Mouse (Mus musculus) left cerebral cortex, postnatal 4 days (tissue): Measurements from ENCODE around the gene Ctrc. TPM values are rescaled to one million over a fixed set of nuclear protein-coding genes. Genes with fewer than 3 reads are reported as not detected.
A peak's percentile ranks its signal among the peaks of the same experiment; 100 is the strongest.

Source experiments
- DNase-seq: peaks from one replicate; pipeline ENCODE4 v3.0.0-alpha.2; 2022
- intact Hi-C: fragments of 180-260 bp; cut with DNase I; formaldehyde crosslinking; loops from one replicate; pipeline ENCODE4 v1.15.1; 2025
- total RNA-seq, 2 experiments: library from RNA; stranded (reverse); gene quantifications; 2 replicates each; pipeline ENCODE4 v1.2.3; 2021

Ctrc gene
- total RNA-seq, 2 experiments from 2014 or later: not detected

DNA sequence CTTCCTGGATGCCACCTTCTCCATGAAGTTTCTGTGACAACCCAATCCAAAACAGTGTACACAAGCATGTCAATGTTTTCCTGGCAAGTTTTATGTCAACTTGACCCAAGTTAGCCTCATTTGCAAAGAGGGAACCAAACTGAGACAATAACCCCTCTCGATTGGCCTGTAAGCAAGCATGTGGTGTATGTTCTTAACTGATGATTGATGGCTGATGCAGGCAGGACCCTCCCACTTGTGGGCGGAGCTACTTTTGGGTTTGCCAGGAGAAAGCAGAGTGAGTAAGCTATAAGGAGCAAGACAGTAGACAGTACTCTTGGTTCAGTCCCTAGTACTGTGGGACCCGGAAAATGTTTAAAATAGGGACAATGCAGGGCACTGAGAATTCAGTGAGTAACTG, 23.2 kb downstream of the Ctrc start:
- no peak for DNase-seq
- intact Hi-C loops: no loop called here

DNA sequence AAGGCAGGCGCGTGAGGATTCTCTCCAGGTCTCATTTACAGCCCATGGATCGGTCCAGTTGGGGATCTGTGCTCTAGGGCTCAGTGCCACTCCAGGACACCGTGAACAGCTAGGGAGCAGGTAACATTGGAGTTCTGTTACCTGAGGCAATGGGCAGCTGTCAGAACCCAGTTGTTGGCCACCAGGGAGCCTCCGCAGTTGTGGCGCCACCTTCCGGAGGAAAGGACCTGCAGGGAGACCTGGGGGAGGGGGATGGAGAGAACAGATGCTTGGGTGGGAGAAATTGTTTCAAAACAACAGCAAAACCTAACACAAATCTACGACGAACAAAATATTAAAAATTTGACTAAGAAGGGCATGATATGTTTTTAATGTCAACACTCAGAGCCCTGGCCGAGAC, 24.1 kb downstream of the Ctrc start:
- DNase-seq: no peak
- intact Hi-C loops: no loop called here

DNA sequence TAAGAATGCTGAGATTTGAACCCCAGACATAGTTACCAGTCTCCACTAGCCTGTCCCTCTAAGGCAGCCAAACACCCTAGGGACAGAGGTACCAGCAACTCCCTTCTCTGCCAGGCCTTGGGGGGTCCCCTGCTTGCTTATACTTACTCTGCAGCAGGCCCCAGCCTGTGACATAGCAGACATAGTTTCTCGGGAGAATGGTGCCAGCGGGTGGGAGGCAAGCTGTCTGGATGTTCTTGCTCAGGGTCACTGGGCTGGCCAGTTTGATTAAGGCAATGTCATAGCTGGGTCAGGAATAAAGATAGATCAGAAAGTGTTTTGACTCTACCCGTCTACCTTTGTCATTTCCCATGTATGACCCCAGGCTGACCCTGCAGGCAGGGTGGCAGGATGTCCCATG, 25.0 kb downstream of the Ctrc start:
- no peak for DNase-seq
- intact Hi-C loops: no loop called here

DNA sequence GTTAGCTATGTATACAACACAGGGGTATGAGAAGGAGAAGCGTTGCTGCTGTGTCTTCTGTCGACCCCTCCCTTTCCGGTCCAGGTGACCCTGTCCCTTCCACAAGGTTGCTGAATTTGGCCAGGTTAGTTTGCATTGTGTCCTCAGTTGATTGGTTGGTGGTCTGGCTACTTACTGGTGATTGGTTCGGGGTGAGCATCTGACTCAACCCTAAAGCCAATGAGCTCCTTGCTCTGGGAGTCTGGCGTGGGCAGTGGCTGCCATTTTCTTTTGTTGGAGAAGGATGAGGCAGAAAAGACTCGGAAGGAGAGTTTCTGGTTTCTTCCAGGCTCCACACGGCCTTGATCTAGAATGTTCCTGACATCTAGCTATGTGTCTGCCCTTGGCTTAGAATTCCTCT, 26.8 kb downstream of the Ctrc start:
- no peak for DNase-seq
- intact Hi-C loops: no loop called here

DNA sequence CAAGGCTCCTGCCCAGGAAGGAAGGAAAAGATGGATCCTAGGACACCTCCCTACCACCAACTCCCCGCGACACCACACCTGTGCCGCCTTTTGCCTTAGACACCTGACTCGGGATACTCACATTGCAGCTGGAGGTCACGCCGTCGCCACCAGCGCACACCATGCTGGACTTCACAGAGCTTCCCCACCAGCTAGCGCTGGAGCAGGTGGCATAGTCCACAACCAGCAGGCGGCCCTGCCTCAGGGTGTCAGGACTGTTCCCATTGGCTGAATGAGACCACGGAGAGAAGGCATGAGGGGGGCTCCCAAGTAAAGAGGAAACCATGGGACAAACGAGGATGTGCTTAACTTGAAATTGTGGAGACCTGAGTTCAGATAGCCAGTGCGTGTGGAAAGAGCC, 27.3 kb downstream of the Ctrc start:
- intact Hi-C loops: no loop called here

DNA sequence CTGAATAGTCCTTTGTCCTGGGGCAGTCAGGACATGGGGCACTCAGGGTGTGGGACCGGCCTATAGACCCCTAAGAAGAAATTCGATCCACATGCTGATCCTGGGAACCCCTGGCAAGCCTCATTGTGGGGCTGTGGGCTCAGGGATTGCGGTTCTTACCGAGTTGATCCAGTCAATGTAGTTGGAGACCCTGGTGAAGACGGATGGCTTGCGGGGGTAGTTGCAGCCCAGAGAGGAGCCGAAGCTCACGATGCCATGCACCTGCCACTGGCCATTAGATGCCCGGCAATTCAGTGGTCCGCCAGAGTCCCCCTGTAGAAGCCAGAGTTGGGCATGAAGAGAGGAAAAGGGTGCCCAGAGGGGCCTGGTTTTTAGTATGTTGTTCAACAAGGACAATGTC, 28.5 kb downstream of the Ctrc start:
- no peak for DNase-seq
- intact Hi-C loops: no loop called here

More for the DNA sequence above, 27.3 kb downstream of the Ctrc start:
- no peak for DNase-seq

DNA sequence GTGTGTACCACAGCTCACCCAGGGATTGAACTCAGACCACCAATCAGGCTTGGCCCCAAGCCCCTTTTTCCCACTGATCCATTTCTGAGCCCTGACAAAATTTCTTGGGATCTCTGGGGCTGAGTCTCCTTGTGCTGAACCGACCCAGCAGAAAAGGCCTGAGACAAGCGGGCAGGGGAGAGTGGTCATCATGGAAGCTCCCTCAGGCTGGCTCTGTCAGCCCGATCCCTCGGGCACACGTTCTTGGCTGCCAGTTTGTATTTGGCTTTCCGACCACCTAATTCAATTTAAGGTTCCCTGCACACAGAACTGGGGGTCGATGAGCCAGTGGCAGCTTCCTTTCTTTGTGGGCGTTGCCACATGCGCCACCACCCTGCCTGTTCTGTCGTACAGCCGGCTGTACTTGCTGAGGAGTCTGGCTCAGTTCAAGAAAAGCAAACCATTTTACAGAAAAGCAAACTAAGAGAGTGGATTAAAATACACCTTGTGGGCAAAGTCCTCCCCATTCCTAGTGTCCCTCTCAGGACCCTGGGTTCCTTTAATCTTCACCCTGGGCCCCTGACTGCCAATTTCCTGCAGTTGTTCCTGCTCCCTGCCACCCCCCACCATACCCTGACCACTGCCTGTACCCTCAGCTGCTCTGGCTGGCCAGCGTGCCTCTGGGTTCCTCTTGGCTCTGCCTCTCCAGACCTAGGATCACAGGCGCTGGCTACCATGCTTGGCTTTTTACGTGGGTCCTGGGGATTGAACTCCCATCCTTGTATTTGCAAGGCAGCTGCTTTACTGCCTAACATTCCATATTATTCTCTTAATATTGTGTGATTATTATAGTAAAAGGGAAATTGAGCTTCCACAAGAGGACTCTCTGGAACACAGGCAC, 29.1 kb downstream of the Ctrc start:
- peak; percentile 19 for DNase-seq
- intact Hi-C loops: no loop called here

DNA sequence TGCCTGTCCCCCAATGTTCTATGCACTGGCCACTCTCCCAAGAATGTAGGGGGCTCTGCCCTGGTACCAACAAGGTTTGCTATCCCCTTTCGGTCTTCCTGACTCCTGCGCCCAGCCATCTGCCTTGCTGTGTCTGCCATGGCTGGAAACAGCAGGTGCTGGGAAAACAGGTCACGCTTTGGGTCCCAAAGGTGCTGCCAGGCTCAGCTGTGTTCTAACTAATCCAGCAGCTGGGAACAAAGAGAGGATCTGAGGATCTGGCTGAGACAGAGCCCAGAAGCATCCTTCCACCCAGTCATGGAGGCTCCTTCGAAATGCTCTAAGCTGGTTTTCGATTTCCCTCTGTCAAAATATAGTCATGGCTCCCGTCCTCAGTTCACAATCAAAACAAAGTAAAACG, 29.9 kb downstream of the Ctrc start:
- peak; percentile 34 for DNase-seq
- intact Hi-C loops: no loop called here

DNA sequence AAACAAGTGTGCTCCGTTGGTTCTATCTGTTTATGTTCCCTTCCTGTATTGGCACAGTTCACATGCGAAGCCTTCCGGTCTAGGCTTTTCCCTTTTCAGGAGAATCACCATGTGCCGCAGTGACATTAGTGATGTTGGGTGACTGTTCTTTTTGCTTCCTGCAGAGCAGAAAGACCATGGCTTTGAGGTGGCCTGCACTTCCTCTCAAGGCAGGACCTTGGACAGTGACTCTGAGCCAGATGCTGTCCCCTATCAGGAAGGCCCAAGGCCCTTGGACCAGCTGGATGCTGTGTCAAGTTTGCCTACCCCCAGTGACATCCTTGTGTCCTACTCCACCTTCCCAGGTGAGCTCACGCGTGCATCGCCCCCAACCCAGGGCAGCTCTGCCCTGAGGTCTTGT, 34.8 kb downstream of the Ctrc start:
- intact Hi-C loops: no loop called here
- no peak for DNase-seq

DNA sequence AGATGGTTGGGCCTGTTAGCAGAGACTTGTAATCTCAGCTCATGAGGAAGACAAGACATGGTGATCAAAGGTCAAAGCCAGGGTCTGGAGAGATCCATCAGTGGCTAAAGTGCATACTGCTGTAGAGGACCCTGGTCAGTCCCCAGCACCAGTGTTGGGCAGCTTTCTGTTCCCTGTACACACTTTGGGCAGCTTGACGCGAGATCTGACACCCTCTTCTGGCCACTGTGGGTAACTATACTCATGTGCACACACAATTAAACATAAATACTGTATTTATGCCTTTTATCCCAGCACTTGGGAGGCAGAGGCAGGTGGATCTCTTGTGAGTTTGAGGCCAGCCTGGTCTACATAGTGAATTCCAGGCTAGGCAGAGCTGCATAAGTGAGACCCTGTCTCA, 35.2 kb downstream of the Ctrc start:
- no peak for DNase-seq
- intact Hi-C loops: no loop called here

DNA sequence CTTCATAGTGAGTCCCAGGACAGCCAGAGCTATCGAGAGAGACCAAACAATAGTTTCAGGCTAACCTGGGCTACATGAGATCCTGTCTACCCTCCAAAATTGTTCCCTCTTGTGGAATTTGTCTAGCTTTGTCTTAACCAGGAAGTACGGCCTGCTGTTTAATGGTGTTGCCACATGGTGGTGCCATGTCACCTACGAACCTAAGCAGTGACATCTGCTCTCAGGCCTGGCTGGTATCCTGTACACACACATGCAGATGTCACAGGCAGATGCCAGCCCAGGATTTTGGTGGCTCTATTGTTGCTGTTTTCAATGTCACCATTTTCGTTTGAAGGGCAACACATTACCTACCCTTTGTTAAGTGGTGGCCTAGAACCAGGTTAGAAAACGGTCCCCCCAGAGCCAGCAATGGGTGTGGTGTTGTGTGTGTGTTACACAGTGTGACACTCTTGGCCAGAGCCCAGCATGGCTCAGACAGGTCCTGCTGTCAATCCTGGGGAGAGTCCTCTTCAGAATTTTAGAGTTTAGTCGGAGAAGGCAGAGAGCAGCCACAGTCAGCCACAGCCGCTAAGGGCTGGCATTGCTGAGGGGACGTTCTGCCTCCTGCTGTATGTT, 36.2 kb downstream of the Ctrc start:
- peak; percentile 41 for DNase-seq

DNA sequence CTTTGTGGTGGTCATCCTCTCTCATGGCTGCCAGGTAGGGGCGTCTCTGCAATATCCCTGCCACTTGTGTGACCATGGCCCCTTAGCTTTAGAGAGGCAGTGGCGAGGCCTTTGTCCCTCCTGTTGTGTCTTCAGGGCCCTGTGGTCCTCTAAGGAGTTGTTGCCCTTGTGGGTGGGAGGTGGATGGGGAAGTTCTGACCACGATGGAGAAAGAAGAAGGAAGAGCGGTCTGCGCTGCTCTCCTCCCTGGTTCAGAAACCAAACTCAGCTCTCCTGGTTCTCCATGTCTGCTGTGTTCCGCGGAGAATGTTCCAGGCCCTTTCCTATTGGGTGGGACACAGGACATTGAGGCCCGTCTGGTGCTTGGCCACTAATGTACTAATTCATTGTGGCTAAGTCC, 40.3 kb downstream of the Ctrc start:
- no peak for DNase-seq
- intact Hi-C loops: no loop called here

More for the DNA sequence above, 36.2 kb downstream of the Ctrc start:
- intact Hi-C loops: no loop called here

DNA sequence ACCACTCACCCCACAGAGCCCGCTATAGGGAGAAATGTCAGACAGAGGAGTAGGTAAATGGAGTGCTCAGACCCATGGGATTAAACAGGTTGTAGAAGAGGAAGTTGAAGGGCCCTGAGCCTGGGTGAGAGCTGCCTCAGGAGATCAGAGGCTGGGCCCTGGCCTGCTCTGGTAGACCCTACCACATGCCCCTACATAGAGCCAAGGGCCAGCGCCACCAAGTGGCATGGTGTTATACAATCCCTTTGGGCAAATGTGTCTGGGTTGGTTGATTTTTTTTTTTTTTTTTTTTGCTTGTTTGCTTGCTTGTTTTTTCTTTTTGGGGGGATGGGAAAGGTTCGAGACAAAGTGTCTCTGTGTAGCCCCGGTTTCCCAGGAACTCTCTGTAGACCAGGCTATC, 42.1 kb downstream of the Ctrc start:
- DNase-seq: no peak
- intact Hi-C loops: no loop called here

DNA sequence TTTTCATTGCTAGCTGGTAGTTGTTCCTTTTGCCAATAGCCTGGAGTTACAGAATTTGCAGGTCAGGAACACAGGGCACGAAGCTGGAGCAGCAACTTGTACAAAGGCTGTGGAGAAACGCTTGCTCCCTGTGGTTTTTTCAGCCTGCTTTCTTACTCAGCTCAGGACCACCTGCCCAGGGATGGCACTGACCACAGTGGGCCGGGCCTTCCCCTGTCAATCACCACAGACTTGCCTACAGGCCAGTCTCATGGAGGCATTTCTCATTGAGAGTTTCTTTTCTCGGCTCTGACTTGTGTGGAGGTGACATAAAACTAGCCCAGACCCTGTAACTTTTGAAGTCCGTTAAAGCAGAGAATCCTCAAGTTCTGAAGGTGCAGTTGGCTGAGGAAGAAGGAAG, 48.6 kb downstream of the Ctrc start:
- intact Hi-C loops: no loop called here
- no peak for DNase-seq

DNA sequence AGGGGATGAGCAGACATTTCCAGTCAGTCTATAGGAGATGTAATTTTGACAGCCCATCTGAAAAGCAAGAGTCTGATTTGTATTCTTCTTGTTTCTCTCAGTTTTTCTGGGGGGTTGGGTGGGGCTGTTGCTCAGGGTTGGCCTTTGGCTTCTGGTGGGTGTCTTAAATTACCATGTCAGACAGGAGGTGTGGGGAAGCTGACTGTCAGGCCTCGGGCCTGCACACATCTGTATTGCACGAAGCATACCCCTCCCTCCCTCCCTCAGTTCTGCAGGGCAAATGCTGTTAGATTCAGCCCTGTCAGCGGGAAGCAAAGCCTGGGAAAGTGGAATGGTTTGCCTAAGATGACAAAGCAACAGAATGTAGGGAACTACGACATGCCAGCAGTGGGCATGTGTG, 49.2 kb downstream of the Ctrc start:
- DNase-seq: no peak
- intact Hi-C loops: no loop called here

DNA sequence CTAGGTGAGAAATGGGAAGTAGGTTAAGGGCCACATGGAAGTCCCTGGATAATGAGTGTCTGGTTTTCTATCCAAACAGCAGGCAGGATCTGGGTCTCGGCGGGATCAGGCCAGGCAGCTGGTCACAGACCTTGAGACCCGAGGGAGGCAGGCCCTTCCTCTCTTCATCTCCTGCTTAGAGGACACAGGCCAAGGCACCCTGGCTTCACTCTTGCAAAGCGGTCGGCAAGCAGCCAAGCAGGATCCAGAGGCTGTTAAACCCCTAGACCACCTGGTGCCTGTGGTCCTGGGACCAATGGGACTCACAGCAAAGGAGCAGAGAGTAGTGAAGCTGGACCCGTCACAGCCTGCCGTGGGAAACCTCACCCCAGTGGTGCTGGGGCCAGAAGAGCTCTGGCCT, 49.8 kb downstream of the Ctrc start:
- intact Hi-C loops: no loop called here
- DNase-seq: no peak

DNA sequence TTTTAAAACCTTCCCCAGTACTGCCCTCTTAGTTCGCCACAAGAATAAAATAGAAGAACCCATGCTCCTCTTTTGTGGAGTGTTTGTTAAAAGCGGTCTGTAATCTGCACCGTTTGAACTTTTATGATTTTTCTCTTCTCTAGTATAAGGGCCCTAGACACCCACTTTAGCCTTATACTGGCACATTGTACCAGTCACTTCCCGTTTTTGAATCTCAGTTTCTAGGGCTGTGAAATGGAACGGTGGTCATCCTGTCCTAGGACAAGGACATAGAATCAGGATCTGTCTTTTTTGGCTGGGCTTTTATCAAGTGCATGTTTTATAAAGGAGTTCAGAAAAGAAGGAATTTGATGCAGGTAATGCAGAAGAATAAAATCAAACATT, 52.0 kb downstream of the Ctrc start:
- intact Hi-C loops: no loop called here
- no peak for DNase-seq

DNA sequence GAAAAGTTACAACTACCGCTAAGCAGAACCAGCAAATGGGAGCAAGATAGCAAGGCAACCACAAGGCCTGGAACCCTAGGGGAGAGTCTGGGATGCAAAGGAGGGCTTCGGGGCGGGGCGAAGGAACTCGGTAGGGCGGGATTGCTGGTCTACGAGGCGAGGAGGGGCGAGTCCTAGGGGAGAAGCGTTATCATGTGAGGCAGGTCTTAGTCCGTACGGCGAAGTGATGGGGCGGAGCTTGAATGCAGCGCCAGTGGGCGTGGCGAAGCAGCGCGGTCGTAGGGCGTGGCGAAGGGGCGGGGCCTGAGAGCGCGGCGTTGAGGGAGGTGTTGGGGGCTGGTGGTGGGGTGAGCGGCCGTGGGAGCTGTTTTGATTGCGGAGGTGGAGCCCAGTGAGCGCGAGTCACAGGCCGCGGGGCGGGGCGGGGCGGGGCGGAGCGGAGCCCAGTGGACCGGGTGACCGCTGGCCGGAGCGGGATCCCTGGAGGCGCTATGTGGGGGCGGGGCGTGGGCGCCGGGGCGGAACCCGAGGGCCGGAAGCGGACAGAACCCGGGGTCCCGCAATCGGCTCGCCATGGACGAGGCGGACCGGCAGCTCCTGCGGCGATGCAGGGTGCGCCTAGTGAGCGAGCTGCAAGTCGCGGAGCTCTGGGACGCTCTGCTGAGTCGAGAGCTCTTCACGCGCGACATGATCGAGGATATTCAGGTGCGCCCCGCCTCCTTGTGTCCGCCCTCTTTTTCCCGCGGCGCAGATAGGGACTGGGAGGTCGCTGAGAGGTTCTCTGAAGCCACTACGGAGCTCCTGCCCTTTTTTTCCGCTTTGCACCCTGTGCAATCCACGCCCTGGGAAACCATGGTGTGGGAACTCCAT, 52.6 kb downstream of the Ctrc start, which contains the start of gene Casp9:
Gene Casp9 (plus strand): TSS at position 331 of the 870 bp plus-strand sequence.
- intact Hi-C loops: no loop called here
- peak; percentile 97 for DNase-seq

DNA sequence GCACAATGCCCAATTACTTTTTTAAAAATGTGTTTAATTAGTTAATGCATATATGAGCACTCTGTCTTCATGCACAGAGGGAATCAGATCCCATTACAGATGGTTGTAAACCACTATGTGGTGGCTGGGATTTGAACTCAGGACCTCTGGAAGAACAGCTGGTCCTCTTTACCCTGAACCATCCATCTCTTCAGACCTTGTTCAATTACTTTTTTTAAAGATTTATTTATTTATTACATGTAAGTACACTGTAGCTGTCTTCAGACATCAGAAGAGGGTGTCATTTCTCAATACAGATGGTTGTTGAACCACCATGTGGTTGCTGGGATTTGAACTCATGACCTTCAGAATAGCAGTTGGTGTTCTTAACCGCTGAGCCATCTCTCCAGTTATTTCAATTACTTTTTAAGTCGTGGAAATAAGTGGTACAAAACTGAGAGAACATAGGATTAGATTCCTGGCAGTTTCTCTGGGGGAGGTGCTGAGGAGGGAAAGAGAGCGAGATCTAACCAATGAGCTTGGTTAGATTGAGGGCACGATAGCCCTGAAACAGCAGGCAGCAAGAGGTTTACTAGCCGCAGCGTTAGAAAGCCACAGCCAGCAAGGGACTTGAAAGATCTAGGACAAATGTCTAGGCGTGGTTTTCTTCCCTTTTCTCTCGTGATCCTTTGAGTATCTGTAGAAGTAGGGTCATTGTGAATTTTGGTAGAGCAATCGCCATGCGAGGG, 53.4 kb downstream of the Ctrc start:
- intact Hi-C loops: no loop called here
- no peak for DNase-seq

DNA sequence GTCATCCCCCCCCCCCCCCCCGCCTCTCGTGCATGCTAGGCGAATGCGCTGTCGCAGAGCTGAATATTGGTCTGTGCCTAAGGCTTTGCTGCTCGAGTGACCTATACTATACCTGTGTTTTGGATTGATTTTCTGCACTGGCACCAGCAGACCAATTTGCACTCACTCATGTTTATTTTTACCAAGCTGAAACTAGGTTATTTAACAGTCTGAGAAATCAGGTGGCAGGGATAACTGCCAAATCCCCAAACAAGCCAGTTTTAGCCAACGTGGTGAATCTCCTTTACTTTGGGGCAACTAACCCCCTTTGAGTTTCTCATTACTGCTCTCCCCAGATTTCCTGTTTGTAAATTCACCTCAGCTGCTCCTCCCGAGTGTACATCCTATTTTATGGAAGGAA, 54.2 kb downstream of the Ctrc start:
- intact Hi-C loops: no loop called here
- DNase-seq: no peak

DNA sequence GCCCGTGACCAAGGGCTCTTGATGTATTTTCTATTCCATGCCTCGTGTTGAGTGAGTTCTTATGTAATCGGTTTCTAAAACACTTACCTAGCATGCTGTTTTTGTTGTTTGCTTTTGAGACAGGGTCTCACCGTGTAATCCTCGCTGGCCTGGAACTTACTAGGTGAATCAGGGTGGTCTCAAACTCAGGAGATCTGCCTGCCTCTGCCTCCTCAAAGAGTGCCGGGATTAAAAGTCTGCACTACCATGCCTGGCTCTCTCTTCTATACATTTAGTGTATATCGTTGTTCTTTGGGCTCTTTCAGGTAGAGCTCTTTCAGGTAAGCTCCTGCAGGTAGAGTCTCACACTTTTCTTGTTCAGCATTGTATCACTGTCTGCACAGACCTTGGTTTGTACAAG, 54.7 kb downstream of the Ctrc start:
- intact Hi-C loops: no loop called here

More for the DNA sequence above, 54.7 kb downstream of the Ctrc start:
- DNase-seq: no peak
